Mouse (Mus musculus): Measurements from ENCODE around the gene Knop1. TPM values are rescaled to one million over a fixed set of nuclear protein-coding genes. Genes with fewer than 3 reads are reported as not detected.

The Knop1 gene
- polyA plus RNA-seq (2015; fragmentation: Nextera tagmentation; extraction: Ambion mirVana): 54.2 and 56.9 TPM in 2 replicates

GRCm38 (mm10) chr7:118855877-118856304 is at the start of gene Knop1:
Gene Knop1 (minus strand): TSS chr7:118856254.

GRCm38 (mm10) chr7:118855171-118855876 is 730 bp downstream of the Knop1 start, which contains the start of gene Iqck:
Gene Iqck (plus strand): TSS chr7:118855752.

Other genes starting within 250 kb of the Knop1 start
- gene Gde1, start 150.5 kb downstream of the Knop1 start, polyA plus RNA-seq (2015; fragmentation: Nextera tagmentation; extraction: Ambion mirVana): 90.1 and 91.2 TPM in 2 replicates
- gene Ccp110, start 143.7 kb downstream of the Knop1 start, polyA plus RNA-seq (2015; fragmentation: Nextera tagmentation; extraction: Ambion mirVana): 2.2 and 2.9 TPM in 2 replicates
- 46.9 and 48.2 TPM in 2 replicates for gene Vps35l, start 116.0 kb downstream of the Knop1 start, polyA plus RNA-seq (2015; fragmentation: Nextera tagmentation; extraction: Ambion mirVana)
- 2.0 and 2.2 TPM in 2 replicates for gene Iqck, start 502 bp downstream of the Knop1 start, polyA plus RNA-seq (2015; fragmentation: Nextera tagmentation; extraction: Ambion mirVana)
- gene Gprc5b, start 139.0 kb upstream of the Knop1 start, polyA plus RNA-seq (2015; fragmentation: Nextera tagmentation; extraction: Ambion mirVana): 5.6 and 6.0 TPM in 2 replicates